Mouse (Mus musculus) testis, adult 2 months (tissue): ENCODE data around the gene Galns. TPM values are rescaled to one million over a fixed set of nuclear protein-coding genes. Genes with fewer than 3 reads are reported as not detected.
A peak's percentile ranks its signal among the peaks of the same experiment; 100 is the strongest.

ENCODE experiments used
- H3K27ac ChIP-seq: fragments of 200-500 bp; 2 replicates; pipeline ENCODE4 v1.5.1; 2012; ENCODE audit warnings: low read depth, low read length; ENCODE audit not compliant: control insufficient read depth, insufficient read depth
- H3K27me3 ChIP-seq: fragments of 200-500 bp; 2 replicates; pipeline ENCODE4 v1.6.1; 2012; ENCODE audit warnings: mild to moderate bottlenecking, low read length, moderate library complexity; ENCODE audit not compliant: control insufficient read depth, insufficient read depth
- H3K36me3 ChIP-seq: fragments of 200-500 bp; 2 replicates; pipeline ENCODE4 v1.6.1; 2012; ENCODE audit warnings: mild to moderate bottlenecking, low read length; ENCODE audit not compliant: control insufficient read depth, insufficient read depth
- H3K4me1 ChIP-seq: fragments of 200-500 bp; 2 replicates; pipeline ENCODE4 v1.6.1; 2012; ENCODE audit warnings: low read length; ENCODE audit not compliant: control insufficient read depth, insufficient read depth
- H3K4me3 ChIP-seq: fragments of 200-500 bp; 2 replicates; pipeline ENCODE4 v1.5.1; 2012; ENCODE audit warnings: low read depth, mild to moderate bottlenecking, low read length, moderate library complexity, mixed read lengths; ENCODE audit not compliant: control insufficient read depth
- CTCF ChIP-seq: fragments of 200-500 bp; IDR thresholded peaks from 2 replicates; pipeline ENCODE4 v1.5.1; 2012; ENCODE audit warnings: low read depth, mild to moderate bottlenecking, inconsistent platforms, low read length, moderate library complexity; ENCODE audit not compliant: control insufficient read depth, insufficient read depth, insufficient replicate concordance
- POLR2A ChIP-seq: fragments of 200-500 bp; IDR thresholded peaks from 2 replicates; pipeline ENCODE4 v1.6.1; 2012; ENCODE audit warnings: low read depth, mild to moderate bottlenecking, inconsistent platforms, low read length, moderate library complexity; ENCODE audit not compliant: control insufficient read depth
- polyA plus RNA-seq: library from polyadenylated mRNA; depleted of rRNA; stranded (reverse); fragments of >200 nt; gene quantifications from 2 replicates; pipeline ENCODE4 v1.2.3, GENCODE M21; 2012; rRNA removed

Gene Galns
- polyA plus RNA-seq, 1 experiment, result 5.9 TPM

DNA sequence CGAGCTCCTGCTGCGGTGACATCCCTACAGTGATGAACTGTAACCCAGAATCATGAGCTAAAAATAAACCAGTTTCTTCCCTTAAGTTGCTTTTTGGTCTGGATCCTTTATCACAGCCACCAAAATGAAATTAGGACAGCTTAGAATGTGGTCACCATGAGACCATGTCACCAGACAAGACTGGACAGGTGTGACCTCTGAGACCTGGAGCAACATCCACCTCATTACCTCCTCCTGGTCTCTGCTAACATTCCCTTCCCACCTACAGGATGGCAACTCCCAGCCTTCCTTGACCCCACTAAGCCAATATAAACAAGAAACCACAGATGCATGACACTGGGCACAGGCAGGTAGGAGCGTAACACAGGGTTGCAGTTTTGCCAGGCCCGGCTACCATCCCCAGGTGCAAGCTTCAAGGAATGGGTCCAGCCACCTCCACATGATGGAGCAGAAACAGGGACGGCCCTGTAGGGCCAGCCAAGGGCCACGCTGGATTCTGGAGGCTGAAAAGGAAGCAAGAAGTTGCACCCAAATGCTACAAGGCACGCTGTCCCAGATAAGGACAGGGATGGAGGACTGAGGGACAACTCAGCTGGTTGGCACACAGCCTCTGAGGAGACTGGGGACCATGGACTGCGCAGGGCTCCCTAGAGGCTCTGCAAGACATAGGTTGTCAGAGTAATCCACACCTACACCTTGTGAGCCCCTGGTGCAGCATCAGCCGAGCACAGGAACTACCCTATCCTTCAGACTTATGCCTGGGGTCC lies 72.8 kb downstream of the Galns start:
- Histone ChIP-seq H3K36me3 (no peaks in the 10 kb centered on the region), H3K27ac (no peak overlapping the region), H3K4me3 (no peak overlapping the region), H3K27me3 (no peaks in the 10 kb centered on the region), H3K4me1 (peaks cover 8% of the 10 kb centered on the region)
- TF ChIP-seq CTCF (no peak), POLR2A (no peak)

- peaks cover 8% of the 10 kb centered on the region for H3K4me1 ChIP-seq
- TF ChIP-seq CTCF, result no peak
- no peak for TF ChIP-seq POLR2A
- H3K36me3 ChIP-seq, result no peaks in the 10 kb centered on the region
- no peak overlapping the region for H3K4me3 ChIP-seq
- H3K27me3 ChIP-seq, result no peaks in the 10 kb centered on the region
- H3K27ac ChIP-seq, result no peak overlapping the region
Measured at GRCm38 (mm10) chr8:122537812-122538211, 73.5 kb downstream of the Galns start.

GRCm38 (mm10) chr8:122537033-122537432 lies 74.2 kb downstream of the Galns start:
- TF ChIP-seq CTCF (no peak), POLR2A (no peak)
- H3K4me3 ChIP-seq, result no peak overlapping the region

DNA sequence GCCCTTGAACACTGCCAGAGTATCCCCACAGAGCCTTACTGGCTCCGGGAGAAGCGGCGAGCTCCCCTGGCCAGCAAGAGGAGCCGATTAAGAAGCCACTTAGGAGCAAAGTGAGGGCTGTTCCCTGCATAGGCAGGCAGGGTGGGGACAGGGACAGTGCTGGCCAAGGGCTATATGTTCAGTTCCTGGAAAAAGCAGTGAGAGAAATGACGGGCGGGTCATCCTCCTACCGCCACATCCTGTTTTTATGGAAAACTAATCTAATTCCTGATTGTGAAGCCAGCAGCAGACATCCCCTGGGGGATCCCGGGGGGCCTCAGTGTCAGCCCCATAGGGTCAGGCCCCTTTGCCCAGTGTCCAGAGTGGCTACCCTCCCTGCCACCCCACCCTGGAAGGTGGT lies 80.0 kb downstream of the Galns start:
- Histone ChIP-seq H3K36me3 (no peaks in the 10 kb centered on the region), H3K27ac (no peak overlapping the region), H3K4me1 (no peaks in the 10 kb centered on the region; the same call in 1 of the 2 replicates), H3K27me3 (no peaks in the 10 kb centered on the region), H3K4me3 (no peak overlapping the region)
- TF ChIP-seq CTCF (no peak), POLR2A (no peak)

More at GRCm38 (mm10) chr8:122537033-122537432, 74.2 kb downstream of the Galns start:
- H3K36me3 ChIP-seq, result no peaks in the 10 kb centered on the region
- H3K27me3 ChIP-seq, result no peaks in the 10 kb centered on the region
- H3K4me1 ChIP-seq, result peaks cover 8% of the 10 kb centered on the region
- H3K27ac ChIP-seq, result peak overlapping the region; percentile 52

- TF ChIP-seq POLR2A (no peak), CTCF (no peak)
- Histone ChIP-seq H3K4me1 (no peaks in the 10 kb centered on the region; the same call in 1 of the 2 replicates), H3K36me3 (no peaks in the 10 kb centered on the region), H3K27me3 (no peaks in the 10 kb centered on the region), H3K4me3 (no peak overlapping the region), H3K27ac (no peak overlapping the region)
Measured at GRCm38 (mm10) chr8:122529159-122529558, 82.1 kb downstream of the Galns start.

Other genes with a start within 250 kb of the Galns start
- gene Zc3h18, start 234.9 kb downstream of the Galns start, polyA plus RNA-seq, result 19.6 and 22.9 TPM in 2 replicates
- 0.16 TPM in 2 replicates for gene Il17c, start 189.4 kb downstream of the Galns start, polyA plus RNA-seq
- gene Cyba, start 178.5 kb downstream of the Galns start, polyA plus RNA-seq, result 8.0 and 11.0 TPM in 2 replicates
- gene Mvd, start 168.0 kb downstream of the Galns start, polyA plus RNA-seq, result 6.5 and 6.6 TPM in 2 replicates
- 3.7 and 3.8 TPM in 2 replicates for gene Snai3, start 150.7 kb downstream of the Galns start, polyA plus RNA-seq
- 120 and 122 TPM in 2 replicates for gene Rnf166, start 135.4 kb downstream of the Galns start, polyA plus RNA-seq
- gene Ctu2, start 135.3 kb downstream of the Galns start, polyA plus RNA-seq, result 29.3 and 37.7 TPM in 2 replicates
- gene Piezo1, start 60.1 kb downstream of the Galns start, polyA plus RNA-seq, result 6.8 and 9.1 TPM in 2 replicates
- 4.5 and 5.0 TPM in 2 replicates for gene Cdt1, start 43.4 kb downstream of the Galns start, polyA plus RNA-seq
- 267 and 294 TPM in 2 replicates for gene Aprt, start 34.6 kb downstream of the Galns start, polyA plus RNA-seq
- 100 and 102 TPM in 2 replicates for gene Trappc2l, start 177 bp upstream of the Galns start, polyA plus RNA-seq
- gene Pabpn1l, start 11.3 kb upstream of the Galns start, polyA plus RNA-seq, result not detected in 2 replicates
- gene Cbfa2t3, start 87.6 kb upstream of the Galns start, polyA plus RNA-seq, result 0.53 and 0.59 TPM in 2 replicates
- gene Acsf3, start 164.0 kb upstream of the Galns start, polyA plus RNA-seq, result 18.6 and 21.8 TPM in 2 replicates
- 0.12 and 0.14 TPM in 2 replicates for gene Cdh15, start 236.5 kb upstream of the Galns start, polyA plus RNA-seq